25 mouse cellular contexts compared by ENCODE assay signal in the genomic region with DNA sequence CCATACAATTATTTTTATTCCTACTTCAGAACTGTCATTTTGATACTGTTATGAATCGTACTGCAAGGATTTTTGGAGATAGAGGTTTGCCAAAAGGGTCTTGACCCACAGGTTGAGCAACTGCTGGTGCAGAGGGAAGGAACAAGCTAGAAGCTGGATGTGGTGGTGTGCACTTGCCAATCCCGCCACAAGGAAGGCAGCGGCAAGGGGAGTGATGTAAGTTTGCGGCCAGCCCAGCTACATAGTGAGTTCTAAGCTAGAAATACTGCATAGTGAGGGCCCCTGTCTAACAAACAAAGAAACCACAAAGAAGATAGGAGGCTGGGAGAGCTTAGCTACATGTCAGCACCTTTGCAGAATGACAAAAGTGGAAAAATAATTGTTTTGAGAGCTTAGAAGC.
"Had no signal": no experiment of that assay in that cellular context is flagged by ENCODE, and none has a peak within 500 bp of the region (broad histone marks: within the 10 kb centered on the region; RNA-seq: fewer than 3 reads in every experiment).

No protein-coding gene starts in this region.

- DNase-seq: gastrocnemius, postnatal 14 days; gastrocnemius, postnatal 36 days; heart, adult 18-20 months; heart, postnatal 14 days; heart, postnatal 36 days; kidney, adult 11 months; kidney, adult 2 months; kidney, adult 9 months; kidney, postnatal 14 days; kidney, postnatal 36 days; layer of hippocampus, adult 9-11 months; layer of hippocampus, postnatal 36 days had no signal

- H3K27ac ChIP-seq: heart, embryonic 10.5 days; heart, embryonic 13.5 days; heart, embryonic 15.5 days; hindbrain, embryonic 13.5 days; hindbrain, embryonic 15.5 days; hindbrain, postnatal 0 days; kidney, embryonic 15.5 days; kidney, postnatal 0 days; limb, embryonic 13.5 days; limb, embryonic 15.5 days; liver, embryonic 12.5 days; liver, embryonic 14.5 days had no signal

- ATAC-seq: hindbrain, postnatal 0 days; intestine, embryonic 16.5 days; liver, embryonic 12.5 days had no signal

- H3K4me3 ChIP-seq: heart, embryonic 10.5 days; heart, embryonic 13.5 days; heart, embryonic 15.5 days; hindbrain, embryonic 13.5 days; hindbrain, embryonic 15.5 days; kidney, embryonic 15.5 days; limb, embryonic 13.5 days; limb, embryonic 15.5 days; liver, embryonic 12.5 days had no signal
